Mouse (Mus musculus) mature B cell (primary cell): Measurements from ENCODE around the gene Olfr1295.

Experiments
- in situ Hi-C: fragments of 300-500 bp; cut with MboI; formaldehyde crosslinking; loops from 2 replicates; pipeline ENCODE4 v1.14.3; 2019

Gene Olfr1295

GRCm38 (mm10) chr2:111569581-111569980 is at the start of gene Olfr1295:
TSS of gene Olfr1295 (minus strand) at chr2:111569681.
- in situ Hi-C loops = no loop called here

- in situ Hi-C loops = no loop called here
Measured at GRCm38 (mm10) chr2:111540191-111540590, 29.3 kb downstream of the Olfr1295 start, which contains the start of gene Olfr1294. TSS of gene Olfr1294 (minus strand) at chr2:111540291.

GRCm38 (mm10) chr2:111524903-111525302 is 44.6 kb downstream of the Olfr1295 start, which contains the start of gene Olfr1293-ps:
TSS of gene Olfr1293-ps (plus strand) at chr2:111525203.
- in situ Hi-C loops = no loop called here

- in situ Hi-C loops = no loop called here
Measured at GRCm38 (mm10) chr2:111517451-111517850, 52.0 kb downstream of the Olfr1295 start.
